Mouse (Mus musculus) CD4-positive, CD25-positive, alpha-beta regulatory T cell, adult 2 months (primary cell): Measurements from ENCODE around the gene A930033H14Rik.

Experiments used
- DNase-seq: peaks from one replicate; pipeline ENCODE4 v3.0.0-alpha.2; 2012; ENCODE audit warnings: low read depth, low spot score

A930033H14Rik gene

DNA sequence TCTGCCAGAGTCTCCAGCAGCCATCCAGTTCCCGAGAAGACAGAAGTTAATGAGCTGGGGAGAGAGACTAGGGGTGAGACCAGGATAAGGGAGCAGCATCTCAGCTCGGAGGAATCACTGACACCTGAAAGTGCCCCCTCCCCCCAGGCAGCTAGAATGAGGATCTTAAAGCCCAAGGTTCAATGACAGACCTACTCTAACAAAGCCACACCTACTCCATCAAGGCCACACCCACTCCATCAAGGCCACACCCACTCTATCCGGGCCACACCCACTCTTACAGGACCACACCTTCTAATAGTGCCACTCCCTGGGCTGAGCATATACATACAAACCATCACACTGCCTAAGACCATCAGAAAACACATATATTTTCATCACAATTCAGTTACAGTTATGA is 24.3 kb upstream of the A930033H14Rik start:
- no peak for DNase-seq

DNA sequence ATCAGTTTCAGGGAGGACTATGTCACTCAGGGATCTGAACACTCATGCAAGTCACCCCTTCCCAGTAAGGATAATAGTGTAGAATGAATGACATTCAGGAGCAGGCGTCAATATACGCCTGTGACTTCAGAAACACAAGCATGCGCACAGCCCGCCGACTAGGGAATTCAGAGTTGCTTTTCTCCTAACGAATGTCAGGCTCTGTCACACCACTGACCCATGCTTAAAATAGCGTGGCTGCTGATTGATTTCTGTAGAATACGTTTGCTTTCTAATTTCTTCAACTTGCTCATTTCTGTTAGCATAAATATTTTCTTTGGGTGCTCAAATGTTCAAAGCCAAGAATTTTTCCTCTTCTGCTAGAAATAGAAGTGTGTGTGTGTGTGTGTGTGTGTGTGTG is 13.1 kb upstream of the A930033H14Rik start:
- no peak for DNase-seq

DNA sequence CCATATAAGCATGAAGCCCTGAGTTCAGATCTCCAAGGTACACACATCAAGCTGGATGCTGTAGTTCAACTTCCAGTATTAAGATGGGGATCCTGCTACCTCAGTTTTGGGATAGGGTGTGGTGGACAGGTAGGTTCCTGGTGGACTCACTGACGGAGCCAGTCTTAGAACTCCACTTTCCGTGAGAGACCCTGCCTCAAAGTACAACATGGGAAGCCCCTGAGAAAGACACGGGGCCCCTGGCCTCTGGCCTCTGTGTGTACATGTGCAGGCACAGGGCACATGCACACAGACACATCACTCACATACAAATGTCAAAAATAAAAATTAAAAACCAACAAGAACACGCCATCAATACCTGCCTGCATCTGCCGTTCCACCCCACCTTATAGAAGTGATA is 12.6 kb upstream of the A930033H14Rik start:
- no peak for DNase-seq

DNA sequence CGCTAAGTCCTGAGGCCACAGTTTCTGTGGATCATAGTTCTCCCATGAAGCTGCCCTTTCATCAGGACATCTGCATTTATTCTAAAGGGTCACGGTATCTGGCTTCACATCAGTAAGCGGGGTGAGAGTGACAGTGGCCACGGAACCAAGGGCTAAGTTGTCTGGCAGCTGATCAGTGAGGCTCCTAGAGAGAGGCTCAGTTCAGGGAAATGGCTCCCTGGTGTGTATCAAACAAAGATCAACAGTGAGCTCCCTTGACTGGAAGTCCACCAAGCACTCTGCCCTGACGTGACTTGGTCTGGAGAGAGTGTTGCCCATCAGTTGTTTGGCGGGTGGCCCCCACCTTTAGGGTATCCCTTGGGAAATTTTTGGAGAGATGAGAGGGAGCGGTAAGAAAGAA is 11.4 kb upstream of the A930033H14Rik start:
- no peak for DNase-seq

DNA sequence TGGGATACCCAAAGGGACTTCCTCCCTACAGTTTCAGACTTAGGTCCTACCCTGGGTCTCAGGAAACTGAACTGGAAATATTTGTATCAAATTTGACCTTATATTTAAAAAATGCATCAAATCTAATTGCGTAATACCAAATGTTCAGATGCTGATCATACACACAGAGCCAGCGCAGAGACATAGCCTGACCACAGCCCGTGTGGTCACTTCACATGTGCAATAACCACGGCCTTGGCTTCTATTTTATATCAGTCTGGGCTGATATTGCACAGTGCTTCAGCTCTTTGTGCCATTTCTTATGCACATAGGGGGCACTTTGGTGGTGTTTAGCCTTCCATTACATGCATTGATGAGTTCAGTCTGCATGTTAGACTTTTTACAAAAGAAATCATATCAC is 10.3 kb upstream of the A930033H14Rik start:
- no peak for DNase-seq

DNA sequence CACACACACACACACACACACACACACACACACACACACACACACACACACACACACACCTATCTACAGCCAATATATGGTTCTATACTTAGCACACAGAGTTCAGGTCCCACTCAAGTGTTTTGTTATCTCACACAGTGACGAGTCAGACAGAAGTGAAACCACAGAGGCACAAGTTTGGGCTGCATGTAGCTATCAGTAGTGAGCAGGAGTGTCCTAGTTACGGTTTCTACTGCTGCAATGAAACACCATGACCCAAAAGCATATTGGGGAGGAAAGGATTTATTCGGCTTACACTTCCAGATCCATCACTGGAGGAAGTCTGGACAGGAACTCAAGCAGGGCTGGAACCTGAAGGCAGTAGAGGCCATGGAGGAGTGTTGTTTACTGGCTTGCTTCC is 9.1 kb upstream of the A930033H14Rik start:
- no peak for DNase-seq

DNA sequence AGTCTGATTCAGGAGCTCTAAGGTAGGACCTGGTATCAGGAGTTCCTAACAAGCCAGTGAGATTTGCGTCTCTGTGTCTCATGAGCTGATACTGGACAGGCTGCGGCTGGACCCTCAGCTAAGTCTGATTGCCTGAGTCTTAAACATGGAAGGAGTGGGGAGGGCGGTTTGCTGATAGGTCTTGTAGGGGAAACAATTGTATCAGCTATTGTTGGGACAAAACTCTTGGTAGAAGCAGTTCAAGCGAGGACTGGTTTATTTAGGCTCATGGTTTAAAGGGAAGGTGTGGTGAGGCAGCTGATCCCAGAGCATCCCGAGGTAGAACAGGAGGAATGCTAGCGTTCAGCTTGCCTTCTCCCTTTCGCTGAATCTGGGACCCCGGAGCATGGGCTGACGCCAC is 8.2 kb upstream of the A930033H14Rik start:
- DNase-seq, result no peak

DNA sequence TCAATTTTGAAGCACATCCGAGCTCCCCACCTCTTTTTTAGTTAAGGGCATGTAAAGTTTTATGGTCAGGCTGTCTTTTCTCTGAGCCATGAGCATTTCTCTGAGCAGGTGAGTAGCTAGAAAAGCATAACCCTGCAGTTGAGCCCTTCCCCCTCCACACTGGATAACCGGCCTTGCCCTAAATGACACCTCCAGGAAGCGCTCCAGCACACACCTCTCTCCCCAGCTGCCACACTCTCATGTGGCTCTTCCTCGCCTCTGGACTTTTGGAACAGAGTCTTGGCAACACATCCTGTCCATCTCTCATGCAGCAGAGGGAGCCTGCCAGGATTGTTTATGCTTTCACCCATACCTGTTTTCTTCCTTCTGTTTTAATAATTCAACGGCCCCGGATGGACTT is 7.4 kb upstream of the A930033H14Rik start:
- no peak for DNase-seq

DNA sequence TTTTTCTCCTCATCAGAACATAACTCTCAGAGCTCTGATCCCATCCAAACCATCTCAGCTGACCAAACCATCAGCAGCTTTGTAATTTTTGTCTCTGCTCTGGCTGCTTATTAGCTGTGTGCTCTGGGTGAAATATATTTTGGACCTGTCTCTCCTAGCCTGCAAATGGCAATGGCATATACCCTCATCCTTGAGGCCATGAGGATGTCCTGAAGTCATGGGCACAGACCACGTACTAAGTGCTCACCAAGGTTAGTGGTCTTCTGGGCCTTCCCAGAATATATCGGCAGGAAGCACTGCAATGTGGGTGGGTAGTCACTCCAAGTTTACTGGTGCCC is 6.4 kb upstream of the A930033H14Rik start:
- DNase-seq, result no peak

DNA sequence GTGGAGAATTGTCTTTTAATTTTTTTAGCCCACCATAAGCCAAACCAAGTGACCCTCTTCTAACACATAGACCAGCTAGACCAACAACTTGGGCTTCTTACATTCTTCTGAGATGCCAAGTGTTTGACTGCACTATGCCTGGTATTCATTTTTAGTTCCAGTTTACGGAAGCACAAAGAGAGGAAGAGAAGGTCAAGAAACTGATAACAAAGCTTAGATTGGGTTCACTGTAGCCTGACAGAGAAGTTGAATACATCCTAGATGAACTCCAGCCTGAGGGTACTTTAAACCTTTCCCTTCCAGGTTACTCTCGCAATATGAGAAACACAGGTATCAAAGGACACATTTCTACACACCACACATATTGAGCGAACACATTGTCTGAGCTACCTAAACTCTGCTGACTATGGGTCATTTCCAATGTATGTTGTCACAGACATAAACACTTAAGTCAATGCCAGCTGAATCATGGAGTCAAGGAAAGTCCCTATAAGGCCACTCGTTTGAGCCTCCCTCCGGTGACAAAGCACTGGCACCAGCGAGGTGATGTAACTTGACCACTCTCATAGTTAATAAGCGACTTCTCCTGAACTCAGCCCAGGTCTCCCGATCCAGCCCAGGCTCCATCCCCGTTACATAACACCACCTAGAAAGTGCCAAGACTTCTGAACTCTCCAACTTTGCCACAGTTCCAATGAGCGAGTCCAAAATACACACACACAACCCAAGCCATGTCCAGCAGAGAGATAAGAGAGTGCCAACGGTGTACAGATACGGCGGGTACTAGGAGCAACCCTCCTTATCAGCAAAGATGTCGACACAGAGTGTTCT is 5.8 kb upstream of the A930033H14Rik start:
- DNase-seq, result no peak

DNA sequence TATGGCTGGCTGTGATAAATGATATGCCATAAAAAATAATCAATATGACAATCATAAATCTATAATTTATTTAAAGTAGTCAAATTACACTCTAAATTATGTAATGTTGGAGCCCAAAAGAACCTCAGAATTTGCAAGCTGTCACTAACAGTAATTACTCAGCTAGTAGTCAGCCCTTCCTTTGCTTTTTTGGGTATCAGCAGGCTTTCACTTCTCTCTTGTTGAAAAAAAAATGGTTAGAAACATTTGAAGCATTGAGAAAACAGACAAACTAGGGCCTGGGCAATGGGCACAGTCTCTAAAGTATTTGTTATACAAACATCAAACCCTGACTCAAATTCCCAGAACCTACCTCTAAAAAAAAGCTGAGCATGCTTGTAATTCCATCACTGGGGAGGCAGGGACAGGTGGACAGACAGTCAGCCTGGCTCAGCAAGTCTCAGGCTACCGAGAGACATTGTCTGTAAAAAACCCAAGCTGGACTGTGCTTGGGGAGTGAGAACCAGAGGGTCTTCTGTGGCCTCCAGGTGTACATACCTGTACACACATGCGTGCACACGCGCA is 4.3 kb upstream of the A930033H14Rik start:
- no peak for DNase-seq

DNA sequence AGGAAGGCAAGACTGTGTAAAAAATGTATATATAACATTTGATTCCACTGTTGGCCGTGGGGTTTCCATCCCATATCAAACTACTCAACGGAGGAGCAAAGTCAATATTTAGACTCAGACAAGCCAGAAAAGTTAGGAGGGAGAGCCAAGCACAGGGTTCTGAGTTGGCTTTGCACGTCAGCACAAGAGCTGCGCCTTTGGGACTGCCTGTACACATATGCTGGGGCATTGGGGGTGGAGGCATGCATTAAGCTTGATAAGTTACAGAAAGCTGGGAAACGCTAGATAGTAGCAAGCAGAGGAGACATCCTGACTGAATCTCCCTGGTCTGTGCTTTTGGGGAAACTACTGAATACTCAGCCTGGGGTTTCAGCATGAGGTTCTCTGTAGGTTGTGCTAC is 1.1 kb upstream of the A930033H14Rik start:
- DNase-seq, result no peak

DNA sequence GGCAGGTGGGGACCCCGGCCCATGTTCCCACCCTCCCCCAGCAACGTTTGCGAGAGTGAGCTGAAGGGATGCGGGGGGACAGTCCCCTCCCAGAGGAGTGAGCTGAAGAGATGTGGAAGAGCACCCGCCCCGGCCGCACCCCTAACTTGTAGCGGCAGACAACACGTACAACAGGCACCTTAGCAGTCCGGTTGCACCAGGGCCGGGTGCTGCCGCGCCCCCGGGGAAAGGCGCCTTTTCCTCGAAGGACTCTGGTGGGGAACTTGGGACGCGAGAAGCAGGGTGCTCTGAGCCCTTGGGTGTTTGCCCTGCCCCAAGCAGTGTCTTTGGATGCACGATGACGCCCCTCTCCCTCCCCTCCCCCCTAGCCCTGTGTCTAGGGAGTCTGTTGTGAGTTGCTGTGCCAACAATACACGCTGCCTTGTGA is 566 bp upstream of the A930033H14Rik start:
- peak; percentile 11 for DNase-seq

DNA sequence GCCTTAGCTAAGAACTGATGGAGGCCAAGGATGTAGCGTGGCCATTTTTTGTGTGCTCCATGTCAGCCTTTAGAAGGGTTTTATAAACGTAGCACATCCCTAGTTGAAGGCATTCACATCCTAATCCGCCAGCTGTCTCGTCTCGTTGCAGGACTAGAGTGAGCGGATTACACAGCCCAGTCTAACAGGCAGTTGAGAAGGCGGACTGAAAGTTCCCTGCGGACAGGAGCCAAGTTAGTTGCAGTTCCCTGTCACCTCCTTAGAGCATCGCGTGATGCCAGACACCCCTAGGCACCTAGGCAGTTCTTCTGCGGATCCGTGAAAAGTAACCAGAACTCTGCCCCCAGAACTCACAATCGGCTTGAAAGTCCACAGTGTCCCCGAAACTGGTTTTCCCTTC is 922 bp downstream of the A930033H14Rik start:
- no peak for DNase-seq

DNA sequence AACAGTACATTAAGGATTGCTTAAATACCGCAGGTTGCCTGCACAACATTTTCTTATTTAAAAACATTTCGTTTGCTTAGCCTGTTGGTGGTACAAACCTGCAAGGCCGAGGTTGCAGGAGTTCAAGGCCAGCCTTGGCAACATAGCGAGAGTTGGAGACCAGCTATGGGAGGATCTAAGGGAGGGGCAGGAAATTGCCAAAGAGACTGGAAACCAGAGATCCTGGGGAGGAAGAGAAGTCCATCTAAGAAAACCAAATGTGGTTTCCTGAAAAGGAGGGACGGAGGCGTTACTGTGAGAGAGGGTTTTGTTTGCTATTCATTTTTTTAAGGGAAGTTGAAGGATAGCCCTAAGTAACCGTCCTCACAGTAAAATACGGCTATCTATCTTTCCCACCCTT is 1.3 kb downstream of the A930033H14Rik start:
- no peak for DNase-seq

DNA sequence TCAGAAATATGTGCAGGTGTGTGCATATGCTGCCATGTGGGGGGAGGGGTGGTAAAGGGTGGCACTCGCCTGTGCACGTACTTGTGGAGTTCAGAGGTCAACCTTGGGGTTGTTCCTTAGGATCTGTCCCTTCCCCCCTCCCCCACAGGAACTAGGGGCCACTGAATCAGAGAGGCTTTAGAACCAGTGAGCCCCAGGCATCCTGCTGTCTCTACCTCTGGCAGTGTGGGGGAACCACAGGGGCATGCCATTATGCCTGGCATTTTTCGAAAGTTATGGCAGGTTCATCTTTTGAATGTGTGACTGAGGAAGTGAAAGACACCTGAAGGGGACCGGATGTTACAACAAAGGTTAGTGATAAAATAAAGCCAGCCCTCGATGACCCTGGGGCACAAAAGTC is 2.2 kb downstream of the A930033H14Rik start:
- DNase-seq, result no peak

DNA sequence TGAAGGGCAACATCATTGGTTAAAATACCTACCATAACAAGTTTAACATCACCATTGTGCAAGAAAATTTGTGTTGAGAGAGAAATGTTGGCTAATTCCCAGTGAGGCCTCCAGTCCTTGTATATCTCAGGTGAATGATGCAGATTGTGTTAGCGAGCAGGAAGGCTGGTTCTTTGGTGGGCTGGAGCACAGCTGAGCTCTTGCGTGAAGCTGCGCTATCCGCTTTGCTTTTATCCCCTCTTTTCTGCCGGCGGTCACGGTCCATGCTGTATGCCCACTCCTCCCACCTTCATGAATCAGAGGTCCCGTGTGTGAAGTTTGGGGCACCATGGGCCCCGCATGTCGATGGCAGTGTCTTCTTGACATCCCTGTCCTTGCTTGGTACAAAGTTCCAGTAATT is 2.9 kb downstream of the A930033H14Rik start:
- DNase-seq, result no peak

DNA sequence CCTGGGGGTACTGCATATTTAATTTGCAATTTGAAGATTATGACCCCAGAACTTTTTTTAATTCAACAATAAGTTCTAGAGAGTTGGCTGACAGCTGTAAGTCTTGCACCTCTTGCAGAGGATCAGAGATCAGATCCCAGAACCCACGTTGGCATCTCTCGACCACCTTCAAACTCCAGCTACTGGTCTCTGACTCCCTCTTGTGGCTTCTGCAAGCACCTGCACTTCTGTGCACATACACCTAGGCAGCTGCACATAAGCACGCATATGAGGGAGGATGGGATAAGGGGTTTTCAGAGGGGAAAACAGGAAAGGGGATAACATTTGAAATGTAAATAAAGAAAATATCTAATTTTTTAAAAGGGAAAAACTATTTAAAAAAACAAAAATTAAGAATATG is 4.2 kb downstream of the A930033H14Rik start:
- DNase-seq, result no peak

DNA sequence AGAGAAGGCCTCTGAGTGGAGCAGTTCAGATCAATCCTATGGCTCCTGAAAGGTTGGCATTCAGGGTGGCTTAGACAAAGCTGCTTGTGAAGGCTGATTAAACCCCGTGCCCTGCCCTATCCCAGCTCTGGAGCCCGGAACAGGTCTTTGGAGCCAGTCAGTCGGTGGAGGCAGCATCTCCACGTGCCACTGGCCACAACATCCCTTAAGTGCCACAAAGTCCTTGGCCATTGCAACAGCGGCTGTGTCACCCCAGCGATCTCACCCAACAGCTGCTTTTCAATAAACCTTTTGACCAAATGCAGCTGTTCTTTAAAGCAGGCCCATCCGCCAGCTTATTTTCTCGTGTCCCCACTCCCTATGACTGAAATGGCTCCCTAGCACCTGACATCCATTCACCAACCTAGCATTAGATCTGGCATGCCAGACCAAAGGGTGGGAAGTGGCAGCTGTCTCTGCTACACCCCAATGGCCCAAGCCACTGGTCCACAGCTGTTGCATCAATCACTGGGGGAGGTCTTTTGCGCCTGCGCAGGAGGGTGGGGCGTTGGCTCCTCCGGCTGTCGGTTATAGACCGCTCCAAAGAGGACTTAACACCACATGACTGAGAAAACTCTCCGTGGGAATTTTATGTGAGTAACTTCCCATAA is 4.8 kb downstream of the A930033H14Rik start:
- no peak for DNase-seq

DNA sequence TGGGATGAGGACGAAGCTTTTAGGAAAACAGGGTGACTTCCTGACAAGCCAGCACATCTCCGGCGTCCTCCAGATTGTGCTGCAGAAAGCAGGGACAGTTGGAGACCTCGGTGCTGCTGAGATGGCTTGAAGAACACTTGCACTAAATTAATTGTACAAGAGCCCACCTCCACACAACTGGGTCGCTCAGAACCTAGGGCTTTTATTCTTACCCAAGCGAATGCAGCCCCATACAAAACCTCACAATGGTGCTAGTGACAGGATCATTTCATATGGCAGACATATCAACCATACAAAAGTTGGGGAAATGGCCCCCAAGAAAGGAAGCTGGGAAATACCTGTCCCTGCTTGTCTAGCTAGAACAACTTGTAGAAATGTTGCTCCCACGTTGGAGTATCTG is 5.4 kb downstream of the A930033H14Rik start:
- no peak for DNase-seq

DNA sequence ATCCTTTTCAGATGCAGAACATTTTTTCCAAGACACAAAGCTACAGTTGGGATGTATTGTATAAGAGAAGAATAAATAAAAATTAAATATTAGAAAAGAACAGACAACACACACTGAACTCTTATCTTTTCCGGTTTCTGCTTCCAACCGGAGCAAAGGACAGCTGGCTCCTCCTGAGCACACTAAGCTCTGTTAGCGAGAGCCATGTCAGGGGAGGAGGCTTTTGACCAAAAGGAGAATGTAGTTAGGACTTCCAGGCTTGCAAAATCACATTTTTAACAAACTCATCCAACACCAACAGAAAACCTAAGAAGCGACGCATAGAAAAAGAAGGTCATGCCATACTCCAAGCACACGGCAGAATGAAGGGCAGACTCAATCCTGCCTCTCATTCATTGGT is 6.8 kb downstream of the A930033H14Rik start:
- no peak for DNase-seq

DNA sequence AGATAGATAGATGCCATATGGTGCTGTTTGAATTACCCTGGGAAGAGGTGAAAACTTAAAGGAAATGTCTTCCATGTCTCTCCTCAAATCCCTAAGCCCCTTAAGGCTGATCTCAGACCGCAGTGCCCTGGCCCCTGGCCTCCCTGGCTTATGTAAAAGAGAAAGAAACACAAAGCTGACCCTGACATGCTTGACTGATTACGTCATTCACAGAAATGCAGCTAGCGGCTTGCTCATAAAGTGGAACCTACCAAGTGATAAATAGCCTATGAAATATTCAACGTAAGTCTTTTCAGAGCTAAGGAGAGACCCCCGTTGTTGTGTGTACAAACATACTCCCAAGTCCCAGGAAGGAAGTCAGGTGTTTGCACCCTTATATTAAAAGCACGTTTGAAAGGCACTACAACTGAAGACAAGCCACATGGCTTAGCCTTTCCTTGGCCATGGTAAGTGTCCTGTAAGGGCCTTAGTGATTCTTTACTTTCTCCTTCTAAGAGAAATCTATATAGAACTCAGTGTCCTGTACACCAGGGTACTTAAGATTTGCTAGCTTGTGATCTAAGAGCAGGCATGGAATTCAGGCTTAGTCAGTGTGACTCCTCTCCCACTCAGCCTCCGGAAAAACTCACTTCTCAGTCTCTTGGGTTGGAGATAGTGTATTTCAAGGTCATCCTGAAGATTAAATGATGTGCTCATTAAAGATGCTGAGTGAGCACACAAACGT is 8.1 kb downstream of the A930033H14Rik start:
- DNase-seq, result no peak

DNA sequence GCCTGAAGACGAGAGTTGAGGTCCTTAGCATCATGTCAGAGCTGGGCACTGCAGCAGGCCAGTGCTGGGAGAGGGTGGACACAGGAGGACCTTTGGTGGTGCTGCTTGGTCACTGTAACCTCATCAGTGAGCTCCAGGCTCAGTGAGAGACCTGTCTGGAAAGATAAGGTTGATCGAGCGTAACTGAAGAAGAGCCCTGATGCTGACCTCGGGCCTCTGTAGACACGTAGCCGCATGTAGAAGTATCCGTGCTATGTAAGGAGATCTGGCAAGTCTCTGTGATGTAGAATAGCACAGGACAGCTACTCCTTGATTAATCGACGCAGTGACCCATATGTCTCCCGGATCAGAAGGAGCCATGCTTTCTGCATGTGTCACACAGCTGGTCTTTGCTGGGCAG is 19.2 kb downstream of the A930033H14Rik start:
- no peak for DNase-seq
